Mouse (Mus musculus) right cerebral cortex, postnatal 14 days (tissue): Measurements from ENCODE around the gene Atp2a1.
"Not testable (repeated sequence)": the region's sequence is repeated elsewhere in the genome, so short reads cannot be mapped to it uniquely, and the experiment has no call there.

Source experiments
- DNase-seq: peaks from one replicate; pipeline ENCODE4 v3.0.0; 2022

Gene Atp2a1

GRCm38 (mm10) chr7:126463004-126463403, at the start of gene Atp2a1:
Gene Atp2a1 (minus strand): TSS chr7:126463108.
- no peak for DNase-seq

DNA sequence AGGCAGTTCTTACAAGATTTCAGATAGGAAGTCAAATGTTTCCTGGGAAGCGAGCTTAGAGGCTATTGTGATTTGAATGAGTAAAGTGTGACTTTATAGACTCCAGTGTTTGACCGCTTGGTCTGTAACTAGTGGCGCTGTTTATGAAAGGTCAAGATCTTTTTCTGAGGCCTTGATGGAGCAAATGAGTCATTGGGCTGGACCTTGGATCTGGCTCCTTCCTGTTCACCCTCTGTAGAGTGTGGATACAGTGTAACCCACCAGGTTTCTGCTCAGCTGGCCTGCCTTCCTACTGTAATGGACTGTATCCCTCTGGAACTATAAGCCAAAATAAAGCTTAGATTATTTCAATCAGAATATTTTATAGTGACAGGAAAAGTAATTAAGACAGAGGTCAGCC, 48.4 kb upstream of the Atp2a1 start:
- DNase-seq, result no peak

- DNase-seq, result no peak
These were observed 44.3 kb upstream of the Atp2a1 start for GRCm38 (mm10) chr7:126507126-126507778.

- DNase-seq, result no peak
These were observed 42.0 kb upstream of the Atp2a1 start for GRCm38 (mm10) chr7:126504913-126505312.

DNA sequence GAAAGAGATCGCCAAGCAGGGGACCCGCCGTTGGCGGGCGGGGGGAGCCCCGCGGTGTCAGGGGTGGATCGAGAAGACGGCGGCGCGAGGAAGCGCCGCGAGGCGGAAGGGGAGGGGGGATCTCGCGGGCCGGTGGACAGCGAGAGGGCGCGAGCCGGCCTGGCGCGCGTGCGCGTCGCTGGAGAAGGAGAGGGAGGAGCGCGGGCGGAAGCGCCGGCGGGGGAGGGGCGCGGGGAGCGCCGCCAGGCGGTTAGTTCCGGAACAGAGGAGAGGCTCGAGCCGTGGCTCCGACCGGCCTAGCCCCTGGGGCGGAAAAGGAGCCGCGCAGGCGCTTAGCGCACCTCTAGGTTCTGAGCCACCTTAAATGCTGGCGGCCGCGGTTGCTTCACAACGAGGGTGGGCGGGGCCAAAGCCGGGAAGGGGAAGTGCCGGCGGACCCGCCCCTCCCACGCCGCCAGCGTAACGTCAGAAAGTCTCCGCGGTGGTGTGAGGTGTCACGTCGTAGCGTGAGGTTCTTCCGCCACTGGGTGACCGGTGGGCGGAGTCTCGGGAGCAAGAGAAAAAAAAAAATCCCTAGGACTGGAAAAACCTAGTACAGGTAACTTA, 40.5 kb upstream of the Atp2a1 start, which contains the start of gene Atxn2l:
Gene Atxn2l, minus strand, starts transcription at position 165 of the 606 bp plus-strand sequence.
- peak; percentile 99 for DNase-seq

- DNase-seq, result no peak
These were observed 39.8 kb upstream of the Atp2a1 start for GRCm38 (mm10) chr7:126502751-126503150.

DNA sequence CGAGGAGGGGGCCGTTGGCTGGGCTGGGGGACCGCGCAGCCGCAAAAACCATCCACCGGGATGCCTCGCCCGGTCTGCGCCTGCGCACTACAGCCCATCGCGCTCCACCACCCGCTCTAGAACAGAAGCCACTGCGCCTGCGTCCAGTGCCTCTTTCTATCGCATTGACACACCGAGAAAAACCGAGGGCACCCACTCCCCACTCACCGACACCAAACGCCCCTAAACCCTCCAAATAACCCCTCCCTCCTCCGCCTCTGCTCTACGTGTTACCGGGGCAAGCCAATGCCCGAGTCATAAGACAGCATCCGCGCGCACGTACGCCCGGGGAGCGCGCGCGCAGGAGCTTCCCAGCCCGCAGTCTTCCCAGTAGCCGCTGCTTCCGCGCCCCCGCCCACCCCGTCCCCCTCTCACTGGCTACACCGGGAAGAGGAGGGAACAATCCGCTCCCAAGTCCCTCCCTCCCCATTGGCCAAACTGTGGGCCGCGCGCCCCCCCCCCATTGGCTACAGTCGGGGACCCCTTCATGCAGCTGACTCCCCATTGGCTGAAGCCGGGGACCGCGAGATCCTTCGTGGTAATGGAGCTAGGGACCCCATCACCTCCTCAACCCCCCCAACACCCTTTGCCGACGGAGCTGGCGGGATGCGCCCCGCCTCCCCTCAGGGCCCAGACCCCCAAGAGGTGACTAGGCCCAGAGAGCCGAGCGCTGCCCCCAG, 39.3 kb upstream of the Atp2a1 start:
- DNase-seq, result peak; percentile 92

- no peak for DNase-seq
These were observed 38.7 kb upstream of the Atp2a1 start for GRCm38 (mm10) chr7:126501684-126502022.

GRCm38 (mm10) chr7:126499416-126499815, 36.5 kb upstream of the Atp2a1 start:
- DNase-seq, result no peak

DNA sequence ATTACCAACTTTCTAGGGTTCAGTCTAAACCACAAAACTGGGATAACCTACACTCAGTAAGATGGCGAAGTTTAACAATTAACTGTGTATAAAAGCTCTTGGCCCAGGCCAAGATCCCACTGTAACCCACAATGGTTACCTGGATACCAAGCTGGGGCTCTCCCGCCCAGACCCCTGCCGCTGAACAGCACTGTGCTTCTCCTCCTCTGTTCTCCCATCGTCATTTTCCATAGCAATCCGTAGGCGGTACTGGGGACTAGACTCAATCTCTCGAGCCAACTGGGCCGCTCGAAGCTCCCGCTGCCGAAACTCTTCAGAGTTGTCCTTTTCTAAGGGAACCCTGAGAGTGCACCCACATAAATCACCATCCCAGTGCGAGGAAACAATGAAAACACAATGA, 35.1 kb upstream of the Atp2a1 start:
- no peak for DNase-seq

DNA sequence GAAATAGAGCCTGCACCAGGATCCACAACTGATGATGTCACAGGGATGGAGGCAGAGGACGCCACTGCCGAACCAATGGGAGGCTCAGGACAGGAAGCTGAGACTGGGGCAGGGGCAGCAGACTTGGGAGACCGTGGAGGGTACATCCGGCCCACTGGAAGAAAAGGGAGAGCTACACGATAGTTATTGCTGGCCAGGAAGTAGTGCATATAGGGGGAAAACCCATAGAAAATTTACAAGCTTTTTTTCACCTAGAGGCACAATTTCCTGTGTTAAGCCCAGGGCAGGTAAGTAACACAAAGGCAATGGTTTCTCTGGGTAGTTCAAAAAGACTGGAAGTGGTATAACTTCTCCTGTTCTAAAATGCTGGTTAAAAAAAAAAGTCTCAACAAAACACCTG, 33.6 kb upstream of the Atp2a1 start:
- DNase-seq, result no peak

GRCm38 (mm10) chr7:126494120-126494519, 31.2 kb upstream of the Atp2a1 start:
- no peak for DNase-seq

DNA sequence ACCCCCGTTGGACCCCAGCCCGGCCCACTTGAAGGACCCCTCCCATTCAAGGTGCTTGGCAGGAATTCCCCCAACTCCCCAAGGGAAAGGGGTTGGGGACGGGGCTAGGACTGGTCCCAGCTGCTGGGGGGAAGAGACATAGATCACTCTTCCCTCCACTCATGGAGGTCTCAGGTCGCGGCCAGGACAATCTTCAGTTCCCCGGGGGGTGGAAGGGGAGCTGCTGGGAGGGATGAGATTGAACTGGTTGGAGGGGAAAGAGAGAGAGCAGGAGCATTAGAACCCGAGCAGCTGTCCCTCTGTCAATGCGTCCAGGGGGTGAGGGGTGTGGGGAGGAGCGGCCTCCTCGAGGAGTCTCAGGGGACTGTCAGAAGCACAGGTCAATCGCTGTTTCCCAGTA, 29.1 kb upstream of the Atp2a1 start:
- DNase-seq, result no peak

- DNase-seq, result no peak
These were observed 28.1 kb upstream of the Atp2a1 start for GRCm38 (mm10) chr7:126491005-126491404.

DNA sequence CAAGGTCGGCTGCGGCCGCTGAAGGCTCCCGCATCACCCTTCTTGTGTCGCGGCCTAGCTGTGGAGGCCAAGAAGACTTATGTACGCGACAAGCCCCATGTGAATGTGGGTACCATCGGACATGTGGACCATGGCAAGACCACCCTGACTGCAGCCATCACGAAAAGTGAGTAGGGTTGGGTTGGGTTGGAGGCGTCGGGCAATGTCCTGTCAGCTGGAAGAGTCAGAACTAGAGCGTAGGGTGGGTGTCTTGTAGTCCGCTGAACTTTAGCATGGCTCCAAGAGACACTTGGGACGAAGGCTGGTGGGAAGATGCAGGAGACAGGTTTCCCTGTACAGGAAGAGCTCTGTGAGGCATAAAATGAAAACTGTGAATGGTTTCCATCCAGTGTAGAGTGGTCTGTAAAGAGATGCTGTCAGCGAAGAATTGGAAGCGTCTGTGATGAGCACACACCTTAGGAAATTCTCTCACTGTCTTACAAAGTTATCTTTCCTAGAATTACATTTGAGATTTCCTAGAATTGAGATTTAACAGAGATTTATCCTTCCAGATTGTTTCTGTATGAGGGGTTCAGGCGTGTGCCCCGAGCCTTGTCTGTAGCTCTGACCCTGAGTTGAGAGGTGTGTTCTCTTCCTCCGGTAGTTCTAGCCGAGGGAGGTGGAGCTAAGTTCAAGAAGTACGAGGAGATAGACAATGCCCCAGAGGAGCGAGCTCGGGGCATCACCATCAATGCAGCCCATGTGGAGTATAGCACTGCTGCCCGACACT, 24.9 kb upstream of the Atp2a1 start:
- DNase-seq, result not testable (repeated sequence)

DNA sequence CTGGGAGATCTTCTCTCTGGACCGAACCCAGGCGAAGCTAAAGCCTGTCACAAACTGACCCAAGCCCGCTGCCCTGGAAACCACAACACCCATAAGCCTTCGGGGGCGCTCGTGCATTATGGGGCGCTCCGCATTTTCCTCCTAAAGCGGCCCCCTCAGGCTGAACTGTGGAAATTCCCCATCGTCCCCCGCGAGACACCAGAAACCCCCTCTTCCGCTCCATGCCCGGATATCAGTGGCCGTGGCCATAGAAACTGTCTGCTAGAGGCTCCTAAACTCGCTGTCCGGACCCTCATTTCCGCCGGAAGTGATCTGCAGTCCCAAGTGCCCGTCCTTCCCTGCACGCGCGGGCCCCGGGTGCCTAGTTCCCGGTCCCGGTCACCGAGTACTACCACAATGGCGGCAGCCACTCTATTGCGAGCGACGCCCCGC, 24.2 kb upstream of the Atp2a1 start, which contains the start of gene Tufm:
Gene Tufm, plus strand, starts transcription at position 310 of the 432 bp plus-strand sequence.
- peak; percentile 94 for DNase-seq

GRCm38 (mm10) chr7:126482392-126482871, 19.5 kb upstream of the Atp2a1 start:
- peak; percentile 61 for DNase-seq

- DNase-seq, result no peak
These were observed 18.8 kb upstream of the Atp2a1 start for GRCm38 (mm10) chr7:126481699-126482098.

- DNase-seq, result peak; percentile 87
These were observed 12.2 kb upstream of the Atp2a1 start, which contains the start of gene Sh2b1 for GRCm38 (mm10) chr7:126474993-126475581. Gene Sh2b1 (minus strand): TSS chr7:126475424.

DNA sequence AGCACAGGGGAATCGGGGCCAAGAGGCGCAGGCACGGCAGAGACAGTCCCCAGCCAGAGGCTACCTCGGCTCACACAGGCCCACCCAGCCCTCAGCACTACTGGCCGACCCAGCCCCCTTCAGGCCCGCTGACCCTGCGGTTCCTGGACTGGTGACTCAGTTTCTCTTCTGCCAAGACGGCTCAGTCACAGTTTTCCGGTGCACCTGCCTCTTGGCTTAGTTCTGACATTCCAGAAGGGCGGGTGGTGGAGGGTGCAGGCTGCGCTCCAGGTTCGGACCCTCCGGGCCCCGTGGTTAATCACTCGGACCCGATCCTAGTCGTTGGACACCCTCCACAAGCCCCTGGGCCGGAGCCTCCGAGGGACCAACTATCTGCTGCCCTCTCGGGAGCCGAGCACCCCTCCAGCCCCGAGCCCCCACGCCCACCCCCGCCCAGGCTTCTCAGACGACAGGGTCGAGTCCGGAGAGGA, 11.6 kb upstream of the Atp2a1 start:
- DNase-seq, result no peak

GRCm38 (mm10) chr7:126473470-126474086, 10.7 kb upstream of the Atp2a1 start:
- DNase-seq, result no peak

DNA sequence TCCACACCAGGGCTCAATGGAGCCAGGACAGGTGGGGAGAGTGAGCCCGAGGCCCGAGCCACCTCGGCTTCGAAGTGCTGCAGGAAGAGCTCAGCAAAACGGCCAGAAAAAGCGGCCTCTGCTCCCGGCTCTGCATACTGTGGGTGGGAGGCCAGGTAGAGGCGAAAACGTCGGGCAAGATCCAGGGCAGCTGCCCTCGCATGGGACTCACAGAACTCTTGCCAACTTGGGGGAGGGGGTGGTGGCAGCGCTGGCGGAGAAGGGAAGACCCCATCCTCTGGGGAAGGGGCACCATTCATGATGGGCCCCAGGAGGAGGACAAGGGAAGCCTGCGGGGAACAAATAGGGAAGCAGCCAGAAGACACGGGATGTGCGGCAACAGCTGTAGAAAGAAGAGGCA, 9.8 kb upstream of the Atp2a1 start:
- no peak for DNase-seq
